Mouse (Mus musculus) forebrain, embryonic 11.5 days (tissue): ENCODE results near the gene Smyd1. TPM values are rescaled to one million over a fixed set of nuclear protein-coding genes. Genes with fewer than 3 reads are reported as not detected.
"Not testable (repeated sequence)": the region's sequence is repeated elsewhere in the genome, so short reads cannot be mapped to it uniquely, and the experiment has no call there.

Source experiments
- ATAC-seq: fragments of 200-750 bp; cut with Nextera tagmentation; replicated peaks from 2 replicates; pipeline ENCODE4 v1.8.0; 2017; ENCODE audit warnings: moderate TSS enrichment; ENCODE audit not compliant: low FRiP score
- DNase-seq: peaks from one replicate; pipeline ENCODE4 v3.0.0-alpha.2; 2017; ENCODE audit warnings: low spot score
- H3K27ac ChIP-seq: fragments of 300-500 bp; sonication (generic); 2 replicates; pipeline ENCODE4 v1.5.1; 2014; ENCODE audit warnings: low read depth, low read length
- H3K27me3 ChIP-seq: fragments of 300-500 bp; sonication (generic); 2 replicates; pipeline ENCODE4 v1.6.1; 2014; ENCODE audit warnings: mild to moderate bottlenecking, low read length, mixed read lengths; ENCODE audit not compliant: control insufficient read depth, insufficient read depth
- H3K36me3 ChIP-seq: fragments of 300-500 bp; sonication (generic); 2 replicates; pipeline ENCODE4 v1.6.1; 2014; ENCODE audit warnings: mild to moderate bottlenecking, low read length, moderate library complexity, mixed read lengths; ENCODE audit not compliant: control insufficient read depth, insufficient read depth
- H3K4me1 ChIP-seq: fragments of 300-500 bp; sonication (generic); replicated peaks from 2 replicates; pipeline ENCODE4 v1.6.1; 2014; ENCODE audit warnings: low read length, mixed read lengths; ENCODE audit not compliant: control insufficient read depth, insufficient read depth
- H3K4me2 ChIP-seq: fragments of 300-500 bp; sonication (generic); 2 replicates; pipeline ENCODE4 v1.6.1; 2014; ENCODE audit warnings: low read depth, mild to moderate bottlenecking, low read length, moderate library complexity, mixed read lengths; ENCODE audit not compliant: severe bottlenecking
- H3K4me3 ChIP-seq: fragments of 300-500 bp; sonication (generic); 2 replicates; pipeline ENCODE4 v1.5.1; 2014; ENCODE audit warnings: low read depth, low read length
- H3K9ac ChIP-seq: fragments of 300-500 bp; sonication (generic); 2 replicates; pipeline ENCODE4 v1.6.1; 2014; ENCODE audit warnings: low read length
- H3K9me3 ChIP-seq: fragments of 300-500 bp; sonication (generic); 2 replicates; pipeline ENCODE4 v1.6.1; 2016; ENCODE audit warnings: low read length, mixed read lengths; ENCODE audit not compliant: control insufficient read depth
- WGBS: fragments of 180-500 bp; shearing (Covaris S2); extraction: QIAGEN DNeasy Blood & Tissue Kit; methylation state at CpG from one replicate; pipeline ENCODE4 v1.1.7; 2014; 5-methylcytosine and 5-hydroxymethylcytosine counted together
- polyA plus RNA-seq: library from polyadenylated mRNA; unstranded; fragments of >200 nt; fragmentation: Nextera tagmentation; extraction: Ambion mirVana; gene quantifications from 2 replicates; pipeline ENCODE4 v1.2.1, GENCODE M21; 2014

Smyd1 gene
- polyA plus RNA-seq, 1 experiment from 2014 or later = 0.17 TPM

DNA sequence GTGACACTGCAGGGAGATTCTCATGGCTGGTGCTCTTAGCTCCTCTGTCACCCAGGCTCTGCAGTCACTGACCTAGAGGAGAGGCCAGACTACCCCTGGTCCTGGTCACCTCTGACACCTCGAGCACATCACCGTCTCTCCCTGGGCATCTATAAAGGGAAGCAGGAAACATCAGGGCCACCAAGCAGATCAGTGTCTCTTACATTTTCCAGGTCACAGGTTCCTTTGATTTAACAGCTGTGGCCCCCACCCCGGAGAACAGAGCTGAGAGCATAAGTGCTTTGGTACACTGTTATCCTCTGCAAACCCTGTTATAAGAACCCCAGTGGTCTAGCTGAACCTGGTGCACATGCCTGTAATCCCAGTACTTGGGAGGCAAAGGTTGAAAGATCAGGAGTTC lies 11.0 kb upstream of the Smyd1 start:
- no peak for ATAC-seq
- no peak overlapping the region for H3K4me2 ChIP-seq
- no peak for DNase-seq

DNA sequence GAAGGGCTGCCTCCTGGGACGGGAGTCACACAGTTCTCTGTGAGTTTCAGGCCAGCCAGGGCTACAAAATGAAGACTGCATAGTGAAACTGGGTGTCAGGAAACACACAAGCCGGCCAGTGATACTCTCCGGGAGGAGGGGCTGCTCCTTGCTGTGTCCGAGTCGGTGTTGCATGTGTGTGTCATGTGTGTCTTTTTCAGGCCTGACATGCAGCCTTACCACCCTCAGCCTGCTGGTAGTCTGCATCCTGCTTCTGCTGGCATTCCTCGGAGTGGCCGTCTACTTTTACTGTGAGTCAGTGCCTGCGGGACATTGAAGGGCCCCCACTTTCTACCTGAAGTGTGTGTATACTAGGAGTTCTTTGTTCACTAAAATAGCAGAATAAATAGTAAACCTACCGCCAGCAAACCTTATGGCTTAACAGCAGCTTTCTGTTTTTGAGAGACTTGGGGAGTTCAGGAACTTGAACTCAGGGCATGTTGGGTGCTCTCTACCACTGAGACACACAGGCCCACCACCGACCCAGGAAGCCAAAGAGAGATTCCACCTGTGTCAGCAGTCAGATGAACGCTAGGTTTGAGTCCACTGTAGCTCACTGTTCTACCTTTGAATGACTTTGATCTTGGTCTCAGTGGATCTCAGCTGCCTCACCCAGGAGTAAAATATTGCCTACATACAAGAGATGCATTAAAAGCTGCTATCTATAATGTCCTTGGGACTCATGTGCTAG lies 10.4 kb upstream of the Smyd1 start:
- Histone ChIP-seq H3K9ac (no peak overlapping the region), H3K27me3 (no peaks in the 10 kb centered on the region), H3K4me1 (no peaks in the 10 kb centered on the region), H3K9me3 (no peaks in the 10 kb centered on the region), H3K27ac (no peak overlapping the region), H3K4me3 (no peak overlapping the region), H3K36me3 (no peaks in the 10 kb centered on the region), H3K4me2 (no peak overlapping the region)
- no peak for DNase-seq
- 89% methylated on average over 11 of the region's 11 CpGs for WGBS
- no peak for ATAC-seq

More for the DNA sequence above, 11.0 kb upstream of the Smyd1 start:
- WGBS = 74% methylated on average over 3 of the region's 3 CpGs
- H3K36me3 ChIP-seq = no peaks in the 10 kb centered on the region
- no peaks in the 10 kb centered on the region for H3K9me3 ChIP-seq
- no peak overlapping the region for H3K4me3 ChIP-seq
- H3K27ac ChIP-seq = no peak overlapping the region
- H3K4me1 ChIP-seq = no peaks in the 10 kb centered on the region
- no peak overlapping the region for H3K9ac ChIP-seq
- no peaks in the 10 kb centered on the region for H3K27me3 ChIP-seq

DNA sequence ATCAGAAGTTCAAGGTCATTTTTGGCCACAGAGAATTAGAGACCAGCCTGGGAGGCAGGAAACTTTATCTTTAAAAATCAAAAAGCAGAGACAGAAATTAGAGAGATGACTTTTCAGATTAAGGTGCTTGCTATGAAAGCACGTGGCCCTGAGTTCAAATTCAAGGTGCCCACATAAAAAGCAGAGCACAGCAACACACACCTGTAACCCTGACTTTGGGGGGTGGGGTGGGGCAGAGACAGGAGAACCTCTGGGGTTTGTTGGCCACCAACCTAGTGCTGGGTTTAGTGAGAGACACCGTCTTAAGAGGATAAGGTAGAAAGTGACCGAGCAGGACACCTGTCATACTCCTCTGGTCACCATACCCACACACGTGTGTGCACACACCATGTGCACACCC lies 9.5 kb upstream of the Smyd1 start:
- not testable (repeated sequence) for DNase-seq, ATAC-seq, H3K4me3 ChIP-seq, H3K4me2 ChIP-seq, H3K36me3 ChIP-seq, H3K9ac ChIP-seq, H3K9me3 ChIP-seq, H3K4me1 ChIP-seq, H3K27ac ChIP-seq, H3K27me3 ChIP-seq
- 91% methylated on average over 1 of the region's 4 CpGs for WGBS

DNA sequence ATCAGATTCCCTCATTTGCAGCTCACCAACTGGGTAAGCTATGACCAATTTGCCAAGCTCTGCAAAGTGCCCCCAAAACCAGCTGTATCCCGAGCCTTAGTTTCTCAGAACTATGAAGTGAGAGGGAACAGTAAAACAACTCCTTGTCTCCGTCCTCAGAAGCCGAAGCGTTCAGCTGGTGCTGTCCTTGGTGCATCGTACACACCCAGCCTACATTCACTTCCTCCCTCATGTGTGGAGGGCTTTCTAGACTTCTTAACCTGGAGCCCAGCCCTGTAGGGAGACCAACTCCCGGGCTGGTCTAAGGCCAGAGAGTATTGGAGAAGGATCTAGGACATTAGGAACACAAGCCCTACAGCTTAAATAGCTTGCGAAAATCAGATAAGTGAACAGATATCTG lies 8.5 kb upstream of the Smyd1 start:
- Histone ChIP-seq H3K27ac (no peak overlapping the region), H3K4me1 (no peaks in the 10 kb centered on the region), H3K27me3 (no peaks in the 10 kb centered on the region), H3K9ac (no peak overlapping the region), H3K36me3 (no peaks in the 10 kb centered on the region), H3K4me3 (no peak overlapping the region), H3K9me3 (no peaks in the 10 kb centered on the region), H3K4me2 (no peak overlapping the region)
- DNase-seq (no peak), ATAC-seq (no peak)
- 84% methylated on average over 7 of the region's 7 CpGs for WGBS

DNA sequence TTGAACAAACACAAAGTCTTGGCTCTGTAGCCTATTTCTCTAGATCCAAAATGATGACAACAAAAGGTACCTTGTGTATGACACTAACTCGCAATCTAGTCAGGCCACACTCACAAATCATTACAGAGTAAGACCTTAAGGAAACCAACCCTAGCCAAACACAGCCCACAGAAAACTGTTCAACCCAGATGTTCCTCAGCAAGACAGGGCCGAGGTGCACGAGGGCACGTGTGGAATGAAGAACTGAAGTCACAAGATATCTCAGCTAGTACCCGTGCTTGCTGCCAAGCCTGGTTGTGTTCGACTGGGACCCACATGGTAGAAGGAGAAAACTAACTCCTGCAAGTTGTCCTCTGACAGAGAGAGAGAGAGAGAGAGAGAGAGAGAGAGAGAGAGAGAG lies 7.8 kb upstream of the Smyd1 start:
- H3K4me1 ChIP-seq = no peaks in the 10 kb centered on the region
- no peaks in the 10 kb centered on the region for H3K9me3 ChIP-seq
- DNase-seq (no peak), ATAC-seq (no peak)
- H3K4me2 ChIP-seq = no peak overlapping the region
- H3K36me3 ChIP-seq = no peaks in the 10 kb centered on the region
- no peaks in the 10 kb centered on the region for H3K27me3 ChIP-seq
- no peak overlapping the region for H3K4me3 ChIP-seq
- WGBS = 86% methylated on average over 6 of the region's 6 CpGs
- H3K9ac ChIP-seq = no peak overlapping the region
- H3K27ac ChIP-seq = no peak overlapping the region

DNA sequence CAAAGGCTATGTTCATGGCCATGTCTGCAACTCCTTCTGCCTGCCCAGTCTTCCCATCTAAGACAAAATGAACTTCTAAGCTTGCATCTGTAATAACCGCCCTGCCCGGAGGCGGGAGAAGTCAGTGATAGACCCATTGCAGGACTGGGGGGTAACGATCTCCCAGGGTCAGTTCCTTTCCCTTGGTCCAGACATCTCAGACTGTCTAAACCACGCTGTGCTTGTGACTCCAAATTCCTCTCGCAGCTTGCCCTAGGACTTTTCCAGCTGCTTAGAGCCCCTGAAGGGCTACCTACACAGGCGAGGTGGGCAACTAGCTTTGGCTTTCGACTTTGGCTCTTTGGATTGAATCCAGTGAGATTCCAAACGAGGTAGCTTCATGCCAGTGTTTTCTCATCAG lies 2.8 kb upstream of the Smyd1 start:
- H3K4me1 ChIP-seq = no peaks in the 10 kb centered on the region
- H3K27ac ChIP-seq = no peak overlapping the region
- DNase-seq = peak; percentile 38
- ATAC-seq = no peak
- H3K9ac ChIP-seq = no peak overlapping the region
- no peaks in the 10 kb centered on the region for H3K27me3 ChIP-seq
- WGBS = 86% methylated on average over 9 of the region's 9 CpGs
- no peak overlapping the region for H3K4me2 ChIP-seq
- H3K9me3 ChIP-seq = no peaks in the 10 kb centered on the region
- H3K4me3 ChIP-seq = no peak overlapping the region
- no peaks in the 10 kb centered on the region for H3K36me3 ChIP-seq

DNA sequence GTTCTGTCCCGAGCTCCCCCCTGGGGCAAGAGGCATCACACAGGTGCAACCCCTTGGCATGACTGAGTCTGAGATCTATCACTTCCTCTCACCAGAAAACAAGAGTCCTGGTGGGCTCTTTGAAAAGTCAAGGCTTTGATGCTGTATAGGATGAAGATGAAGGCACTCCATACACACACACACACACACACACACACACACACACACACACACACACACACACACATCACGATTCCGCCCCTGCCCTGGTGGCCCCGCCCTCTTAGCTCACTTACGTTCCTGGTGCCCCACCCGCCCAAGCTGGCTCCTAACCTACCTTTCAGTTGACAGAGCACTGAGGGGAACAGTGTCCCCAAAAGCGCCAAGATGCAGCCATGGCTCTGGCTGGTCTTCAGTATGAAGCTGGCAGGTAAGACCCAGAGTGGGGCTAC lies 473 bp upstream of the Smyd1 start, which contains the start of gene Cd8b1:
Cd8b1 (plus strand) TSS at position 298 of the 431 bp plus-strand sequence.
- Histone ChIP-seq H3K27ac (no peak within 1 kb of the TSS), H3K36me3 (no peaks in the 10 kb centered on the region), H3K4me2 (no peak within 1 kb of the TSS), H3K4me1 (no peaks in the 10 kb centered on the region), H3K4me3 (no peak within 1 kb of the TSS), H3K9me3 (no peaks in the 10 kb centered on the region), H3K27me3 (no peaks in the 10 kb centered on the region), H3K9ac (no peak within 1 kb of the TSS)
- ATAC-seq (no peak), DNase-seq (no peak)
- 91% methylated on average over 7 of the region's 7 CpGs for WGBS

DNA sequence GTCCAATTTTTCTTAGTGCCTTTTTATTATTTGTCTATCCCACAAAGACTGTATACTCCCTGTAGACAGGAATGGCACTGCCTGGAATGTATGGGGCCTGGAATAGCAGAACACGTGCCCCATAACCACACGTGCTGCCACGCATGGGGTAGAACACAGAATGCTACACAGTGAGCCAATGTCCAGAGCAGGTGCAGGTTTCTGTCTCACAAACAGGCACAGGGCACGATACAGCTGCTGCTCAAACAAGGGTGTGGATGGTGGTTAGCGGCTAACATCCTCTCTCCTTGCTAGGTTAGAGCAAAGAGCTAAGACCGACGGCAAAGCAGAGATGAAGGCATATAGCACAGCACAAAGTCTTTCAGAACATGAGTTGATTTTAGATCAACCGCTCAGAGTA lies 14.5 kb downstream of the Smyd1 start:
- H3K36me3 ChIP-seq = no peaks in the 10 kb centered on the region

DNA sequence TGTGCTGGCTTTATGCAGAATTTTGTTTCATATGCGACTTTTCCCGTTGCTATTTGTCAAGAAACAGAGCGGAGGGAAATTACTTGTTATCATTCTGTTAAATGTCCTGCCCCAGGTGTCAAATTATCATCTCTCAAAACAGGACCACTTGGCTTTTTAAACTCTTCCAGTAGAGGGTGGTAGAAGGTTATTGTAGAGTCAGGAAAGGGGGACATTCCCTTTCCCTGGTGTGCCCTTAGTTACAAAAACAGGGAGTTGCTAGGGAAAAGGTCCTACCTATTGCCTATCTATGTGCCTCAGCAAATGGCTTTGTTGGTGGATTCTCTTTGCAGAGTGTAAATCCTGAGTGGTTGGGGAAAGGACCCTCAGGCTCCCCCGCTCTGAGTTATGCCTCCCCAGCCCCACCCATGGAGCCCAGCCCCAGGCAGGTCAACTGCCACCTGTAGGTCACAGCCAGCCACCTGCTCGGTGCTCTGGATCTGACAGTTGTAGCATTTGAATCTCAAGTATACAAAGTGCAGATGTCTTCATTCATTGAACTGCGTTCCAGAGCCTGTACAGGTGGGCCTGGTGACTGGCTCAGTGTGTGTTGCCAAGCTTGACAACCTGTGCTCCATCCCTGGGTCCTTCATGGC lies 19.8 kb downstream of the Smyd1 start:
- DNase-seq (no peak), ATAC-seq (no peak)
- WGBS = 76% methylated on average over 6 of the region's 6 CpGs
- Histone ChIP-seq H3K4me3 (no peak overlapping the region), H3K9me3 (no peaks in the 10 kb centered on the region), H3K4me2 (no peak overlapping the region), H3K27me3 (no peaks in the 10 kb centered on the region), H3K4me1 (no peaks in the 10 kb centered on the region), H3K27ac (no peak overlapping the region), H3K36me3 (no peaks in the 10 kb centered on the region), H3K9ac (no peak overlapping the region)

More for the DNA sequence above, 14.5 kb downstream of the Smyd1 start:
- Histone ChIP-seq H3K9me3 (no peaks in the 10 kb centered on the region), H3K27ac (no peak overlapping the region), H3K27me3 (no peaks in the 10 kb centered on the region), H3K9ac (no peak overlapping the region), H3K4me1 (no peaks in the 10 kb centered on the region), H3K4me2 (no peak overlapping the region), H3K4me3 (no peak overlapping the region)
- peak; percentile 11 for DNase-seq
- no peak for ATAC-seq
- 90% methylated on average over 8 of the region's 8 CpGs for WGBS
